Comparison of ENCODE assay signal across 8 mouse cellular contexts in the genomic region with DNA sequence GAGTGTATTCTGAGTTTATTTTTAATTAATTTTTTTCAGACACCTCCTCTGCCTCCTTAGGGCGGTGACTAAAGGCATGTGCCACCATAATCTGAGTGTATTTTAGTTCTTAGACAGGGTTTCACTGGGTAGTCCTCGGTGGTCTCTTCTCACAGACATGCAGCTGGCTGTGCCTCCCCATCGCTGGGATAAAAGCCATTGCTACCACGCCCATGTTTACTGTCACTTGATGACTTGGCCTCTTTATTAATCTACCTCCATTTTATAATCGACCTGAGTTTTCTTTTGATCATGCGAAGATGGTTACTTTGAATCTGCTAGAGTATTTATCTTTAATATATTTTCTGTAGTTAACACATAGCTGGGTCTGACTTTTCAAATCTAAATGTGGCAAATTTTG. TPM values are rescaled to one million over a fixed set of nuclear protein-coding genes. Genes with fewer than 3 reads are reported as not detected.
DNase-seq lines count a peak whose midpoint lies in the region; ATAC-seq and TF ChIP-seq lines count a peak whose summit lies in the region.

No protein-coding gene starts in this region.

- no peak for TF ChIP-seq RAD21 in MEL (IDR thresholded peaks at IDR 0.05; ENCODE audit: low read depth, low read length)

- peak overlapping the region; percentile 84 for H3K9ac ChIP-seq in MEL (ENCODE audit: control insufficient read depth, low read depth, low read length, poor library complexity, severe bottlenecking)
- H3K9ac ChIP-seq in heart, embryonic 13.5 days: peak overlapping the region; percentile 85
- H3K9ac ChIP-seq in liver, embryonic 16.5 days (ENCODE audit: low read depth, low read length): peak overlapping the region; percentile 52

- DNase-seq in kidney, adult 2 months: peak; percentile 2
- DNase-seq in kidney, postnatal 14 days: no peak
- DNase-seq in MEL (ENCODE audit: low read depth, low spot score): peak; percentile 50
- no peak for DNase-seq in adrenal gland, adult 2 months
- DNase-seq in cerebellum, postnatal 36 days: no peak
- DNase-seq in thymus, postnatal 0 days (ENCODE audit: low spot score): no peak

- no peak overlapping the region; the same call in 1 of the 2 replicates for H3K27ac ChIP-seq in kidney, adult 2 months (ENCODE audit: insufficient read depth, low read depth, low read length)
- peak overlapping the region; percentile 81 for H3K27ac ChIP-seq in MEL (ENCODE audit: control insufficient read depth, low read depth, low read length)
- H3K27ac ChIP-seq in heart, embryonic 13.5 days (replicated peaks): peak overlapping the region; percentile 84
- peak overlapping the region; percentile 53 for H3K27ac ChIP-seq in liver, embryonic 16.5 days (ENCODE audit: low read length)

- TF ChIP-seq POLR2A in kidney, adult 2 months (IDR thresholded peaks at IDR 0.05; ENCODE audit: low read depth, low read length): no peak
- TF ChIP-seq POLR2A in MEL (IDR thresholded peaks at IDR 0.05; ENCODE audit: control insufficient read depth in 1 of 2, insufficient read depth in 1 of 2, low read depth in 1 of 2, low read length in 2 of 2, poor library complexity in 1 of 2): no peak

- peak overlapping the region; percentile 72 for H3K4me2 ChIP-seq in heart, embryonic 13.5 days
- peak overlapping the region; percentile 85 for H3K4me2 ChIP-seq in liver, embryonic 16.5 days (ENCODE audit: low read depth, low read length)

- ATAC-seq in heart, embryonic 13.5 days (ENCODE audit: extremely low read depth, insufficient number of reproducible peaks, low FRiP score, low TSS enrichment): no peak
- peak; percentile 48 for ATAC-seq in liver, embryonic 16.5 days (ENCODE audit: low read depth)

- no peaks in the 10 kb centered on the region for H3K4me1 ChIP-seq in kidney, adult 2 months (ENCODE audit: control insufficient read depth, insufficient read depth, low read length)
- H3K4me1 ChIP-seq in MEL (ENCODE audit: control insufficient read depth in 1 of 2, insufficient read depth in 2 of 2, low read length in 2 of 2): peaks cover 3 to 6% of the 10 kb centered on the region in 2 experiments; a peak in 3 of 4 replicates
- H3K4me1 ChIP-seq in heart, embryonic 13.5 days: peaks cover 6% of the 10 kb centered on the region
- no peaks in the 10 kb centered on the region; the same call in 1 of the 2 replicates for H3K4me1 ChIP-seq in liver, embryonic 16.5 days (ENCODE audit: control insufficient read depth, low read depth, low read length)

- TF ChIP-seq CTCF in kidney, adult 2 months (conservative IDR thresholded peaks at IDR 0.05; ENCODE audit: insufficient read depth, insufficient read length, low read depth, low read length): no peak
- TF ChIP-seq CTCF in MEL (IDR thresholded peaks at IDR 0.05 in 2 of 3, conservative IDR thresholded peaks at IDR 0.05 in 1 of 3; ENCODE audit: control insufficient read depth in 1 of 3, insufficient read depth in 1 of 3, low read depth in 2 of 3, low read length in 3 of 3, poor library complexity in 1 of 3, severe bottlenecking in 1 of 3): no peak

- WGBS in kidney, adult 2 months: 22% methylated on average over 6 of the region's 6 CpGs
- 28% methylated on average over 6 of the region's 6 CpGs for WGBS in heart, embryonic 13.5 days
- WGBS in liver, embryonic 16.5 days (ENCODE audit: insufficient replicate concordance): 27% methylated on average over 6 of the region's 6 CpGs

- H3K36me3 ChIP-seq in kidney, adult 2 months (ENCODE audit: control insufficient read depth, insufficient read depth, low read length): no peaks in the 10 kb centered on the region
- peaks cover 0 to 3% of the 10 kb centered on the region in 2 experiments; a peak in 2 of 4 replicates for H3K36me3 ChIP-seq in MEL (ENCODE audit: control insufficient read depth in 1 of 2, insufficient read depth in 2 of 2, low read length in 2 of 2)
- 0 out of 2 replicates have a peak, but pooled peaks cover 3% of the 10 kb centered on the region for H3K36me3 ChIP-seq in heart, embryonic 13.5 days
- H3K36me3 ChIP-seq in liver, embryonic 16.5 days (ENCODE audit: control insufficient read depth, insufficient read depth): no peaks in the 10 kb centered on the region

- H3K4me3 ChIP-seq in kidney, adult 2 months (ENCODE audit: insufficient read depth, low read depth, low read length): peak overlapping the region; percentile 88
- H3K4me3 ChIP-seq in MEL (ENCODE audit: control insufficient read depth in 1 of 2, insufficient read depth in 1 of 2, low read depth in 2 of 2, low read length in 2 of 2): peak overlapping the region; percentile 74 to 95
- peak overlapping the region; percentile 66 for H3K4me3 ChIP-seq in heart, embryonic 13.5 days
- peak overlapping the region; percentile 71 for H3K4me3 ChIP-seq in liver, embryonic 16.5 days (ENCODE audit: low read depth, low read length)

- H3K9me3 ChIP-seq in MEL (replicated peaks; ENCODE audit: insufficient read depth, low read length): no peaks in the 10 kb centered on the region
- H3K9me3 ChIP-seq in heart, embryonic 13.5 days: 0 out of 2 replicates have a peak, but pooled peaks cover 4% of the 10 kb centered on the region
- H3K9me3 ChIP-seq in liver, embryonic 16.5 days (replicated peaks; ENCODE audit: control insufficient read depth, low read length): no peaks in the 10 kb centered on the region

- TF ChIP-seq EP300 in MEL (IDR thresholded peaks at IDR 0.05; ENCODE audit: low read depth in 1 of 2, low read length in 2 of 2): no peak

- H3K79me2 ChIP-seq in MEL (ENCODE audit: control insufficient read depth, insufficient read depth, low read length, poor library complexity): no peaks in the 10 kb centered on the region; the same call in 1 of the 2 replicates

- no peaks in the 10 kb centered on the region for H3K27me3 ChIP-seq in kidney, adult 2 months (replicated peaks; ENCODE audit: control insufficient read depth, insufficient read depth, low read length)
- H3K27me3 ChIP-seq in MEL (ENCODE audit: control insufficient read depth in 1 of 2, insufficient read depth in 2 of 2, low read length in 2 of 2): no peaks in the 10 kb centered on the region
- H3K27me3 ChIP-seq in heart, embryonic 13.5 days (replicated peaks): no peaks in the 10 kb centered on the region
- H3K27me3 ChIP-seq in liver, embryonic 16.5 days (ENCODE audit: control insufficient read depth, insufficient read depth, low read depth, low read length): no peaks in the 10 kb centered on the region

TF ChIP-seq in MEL, 35 proteins besides CTCF, POLR2A, EP300 and RAD21:
- TF ChIP-seq E2F4 (IDR thresholded peaks at IDR 0.05; ENCODE audit: borderline replicate concordance, low read depth, low read length) (0 out of 2 replicates have a peak, but pooled peaks have one; percentile 25), KAT2A (conservative IDR thresholded peaks at IDR 0.05; ENCODE audit: low read depth, low read length) (no peak)

RNA-seq across cellular contexts. Expression of gene Zfp59, which starts 0.5 kb away (rescaled TPM):
- 0.67 and 0.86 TPM in 2 replicates for polyA plus RNA-seq in kidney, adult 2 months (2012; rRNA removed)
- 6.0 and 6.9 TPM in 2 replicates for total RNA-seq in MEL (2012; rRNA removed)
- 1 to 10 TPM in 1 of 2 experiments, not detected in 1; 4.6 TPM for polyA plus RNA-seq in MEL (2012; ENCODE audit: insufficient read depth in 1 of 2, insufficient read length in 2 of 2, low read depth in 1 of 2, low replicate concordance in 2 of 2, missing spikeins in 1 of 2)
- polyA plus RNA-seq in heart, embryonic 13.5 days (2015; fragmentation: Nextera tagmentation; extraction: Ambion mirVana): 4.5 and 5.6 TPM in 2 replicates
- polyA plus RNA-seq in liver, embryonic 16.5 days (2015; fragmentation: Nextera tagmentation; extraction: Ambion mirVana): 1.3 and 1.4 TPM in 2 replicates
- 1 to 10 TPM; 3.1 to 3.8 TPM for total RNA-seq in adrenal gland, adult 2 months (2021)
- 0.15 and 0.22 TPM in 2 replicates for polyA plus RNA-seq in adrenal gland, adult 2 months (2012; rRNA removed)
- polyA plus RNA-seq in thymus, postnatal 0 days (2015; fragmentation: Nextera tagmentation; extraction: Ambion mirVana): 4.3 and 4.7 TPM in 2 replicates

RNA-seq across cellular contexts. Expression of gene Zfp607a, which starts 19.4 kb away (rescaled TPM):
- polyA plus RNA-seq in kidney, adult 2 months (2012; rRNA removed): 0.45 and 0.81 TPM in 2 replicates
- total RNA-seq in MEL (2012; rRNA removed): 4.0 and 4.4 TPM in 2 replicates
- polyA plus RNA-seq in MEL (2012; ENCODE audit: insufficient read depth in 1 of 2, insufficient read length in 2 of 2, low read depth in 1 of 2, low replicate concordance in 2 of 2, missing spikeins in 1 of 2): 1 to 10 TPM in 1 of 2 experiments, not detected in 1; 2.4 TPM
- 3.5 and 3.8 TPM in 2 replicates for polyA plus RNA-seq in heart, embryonic 13.5 days (2015; fragmentation: Nextera tagmentation; extraction: Ambion mirVana)
- 0.81 and 1.1 TPM in 2 replicates for polyA plus RNA-seq in liver, embryonic 16.5 days (2015; fragmentation: Nextera tagmentation; extraction: Ambion mirVana)
- total RNA-seq in adrenal gland, adult 2 months (2021): 1 to 10 TPM; 4.1 to 4.2 TPM
- 0.12 and 0.22 TPM in 2 replicates for polyA plus RNA-seq in adrenal gland, adult 2 months (2012; rRNA removed)
- 4.1 and 4.7 TPM in 2 replicates for polyA plus RNA-seq in thymus, postnatal 0 days (2015; fragmentation: Nextera tagmentation; extraction: Ambion mirVana)

RNA-seq across cellular contexts. Expression of gene Zfp626, which starts 30.9 kb away (rescaled TPM):
- 0.62 and 0.88 TPM in 2 replicates for polyA plus RNA-seq in kidney, adult 2 months (2012; rRNA removed)
- 3.0 and 3.2 TPM in 2 replicates for total RNA-seq in MEL (2012; rRNA removed)
- 1 to 10 TPM in 1 of 2 experiments, not detected in 1; 4.0 TPM for polyA plus RNA-seq in MEL (2012; ENCODE audit: insufficient read depth in 1 of 2, insufficient read length in 2 of 2, low read depth in 1 of 2, low replicate concordance in 2 of 2, missing spikeins in 1 of 2)
- polyA plus RNA-seq in heart, embryonic 13.5 days (2015; fragmentation: Nextera tagmentation; extraction: Ambion mirVana): 1.0 and 1.1 TPM in 2 replicates
- polyA plus RNA-seq in liver, embryonic 16.5 days (2015; fragmentation: Nextera tagmentation; extraction: Ambion mirVana): 0.55 and 0.58 TPM in 2 replicates
- 1 to 10 TPM; 5.4 to 7.6 TPM for total RNA-seq in adrenal gland, adult 2 months (2021)
- polyA plus RNA-seq in adrenal gland, adult 2 months (2012; rRNA removed): 0.11 and 0.15 TPM in 2 replicates
- 2.3 and 3.1 TPM in 2 replicates for polyA plus RNA-seq in thymus, postnatal 0 days (2015; fragmentation: Nextera tagmentation; extraction: Ambion mirVana)

Comparison
In these comparisons a context has a peak if more than half of its experiments do, and no peak if none do; other contexts are left out.
1. DNase-seq: peak in kidney, adult 2 months (single experiment) and MEL (single experiment); none in kidney, postnatal 14 days (single experiment), adrenal gland, adult 2 months (single experiment), cerebellum, postnatal 36 days (0 of 2) and thymus, postnatal 0 days (single experiment).
2. Peak in every context shown above with its lines, with median percentiles within 50 percentile points of each other: H3K4me3 ChIP-seq and H3K9ac ChIP-seq.